Mouse (Mus musculus): ENCODE measurements at regions not wholly inside any gene's neighbourhood (a gene's known extent, or its start where the extent isn't known, plus 50 kb on each side); places are given as distances from the start of the nearest gene placed in this dataset.
"Not testable (repeated sequence)": the region's sequence is repeated elsewhere in the genome, so short reads cannot be mapped to it uniquely, and the experiment has no call there.

DNA sequence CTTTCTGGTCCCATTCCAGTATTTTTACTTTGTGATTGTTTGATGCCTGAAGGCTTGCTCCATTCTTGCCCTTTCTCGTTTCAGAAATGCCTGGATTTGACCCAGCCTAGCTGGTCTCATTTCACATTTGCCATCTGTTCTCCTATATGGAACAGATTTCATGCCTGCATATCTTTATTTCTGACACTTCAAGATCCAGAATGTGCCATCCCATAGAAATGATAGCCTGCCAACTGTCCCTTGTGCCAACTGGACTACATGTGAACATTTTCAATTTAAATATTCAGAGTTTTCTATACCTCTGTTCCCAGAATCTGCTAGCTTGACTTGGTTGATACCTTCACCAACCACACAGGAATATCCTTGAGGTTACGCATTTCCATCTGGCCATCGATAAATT lies 669.0 kb downstream of the Fscb start:
- DNase-seq (ENCODE audit: low spot score in 2 of 2) = no peak

DNA sequence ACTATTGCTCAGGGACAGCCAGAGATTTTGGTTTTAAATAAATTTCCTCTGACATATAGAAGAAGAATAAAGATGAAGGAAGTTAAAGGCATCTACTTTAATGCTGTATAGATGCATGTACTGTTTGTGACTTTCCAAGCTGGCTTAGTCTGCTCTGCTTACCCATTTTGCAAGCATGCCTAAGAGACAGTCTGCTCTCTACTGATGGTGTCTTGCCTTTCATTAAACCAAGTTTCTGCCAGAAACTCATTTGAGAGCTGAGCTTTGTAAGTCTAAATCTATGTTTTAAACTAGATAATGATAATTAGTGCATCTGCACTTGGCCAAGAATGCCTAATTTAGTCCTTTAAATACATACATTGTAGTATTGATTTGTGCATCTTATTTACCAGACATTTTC lies 670.5 kb downstream of the Fscb start:
- no peak for DNase-seq (ENCODE audit: low spot score in 2 of 2)

DNA sequence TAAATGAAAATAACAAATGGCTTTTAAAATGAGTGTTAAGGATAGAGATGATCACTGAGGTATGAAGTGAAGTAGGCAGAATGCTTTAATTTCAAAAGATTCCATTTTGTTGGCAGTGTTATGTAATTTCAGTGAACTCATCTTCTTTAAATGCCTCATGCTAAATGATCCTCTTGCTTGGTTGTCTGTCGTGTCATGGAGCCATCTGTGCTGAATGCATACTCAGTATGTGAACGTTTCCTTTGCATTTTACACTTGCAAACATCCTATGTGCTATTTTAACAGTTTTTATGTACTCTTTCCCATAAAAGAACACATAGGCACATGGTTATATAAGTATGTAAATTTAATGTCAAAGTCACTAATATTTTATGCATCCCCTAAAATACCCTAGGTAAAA lies 682.8 kb downstream of the Fscb start:
- DNase-seq (ENCODE audit: low spot score in 2 of 2) = peak in 1 of 2 experiments; percentile 3

DNA sequence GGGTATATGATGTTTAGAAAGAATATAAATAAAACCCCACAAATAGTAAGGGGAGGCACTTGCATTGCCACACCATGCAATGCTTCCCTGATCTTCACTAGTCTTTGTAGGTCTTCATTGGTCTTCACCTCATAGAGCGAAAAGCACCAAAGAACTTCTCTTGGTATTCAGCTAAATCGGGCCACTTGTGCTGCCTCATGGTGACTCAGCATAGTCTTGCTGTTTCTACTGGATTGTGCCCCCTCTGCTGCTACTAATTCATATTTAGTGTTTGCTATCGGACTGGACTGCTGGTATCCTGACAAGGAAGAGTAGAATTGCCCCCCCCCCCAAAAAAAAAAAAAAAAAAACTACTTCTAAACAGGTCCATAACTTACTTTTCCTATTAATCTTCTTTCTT lies 696.6 kb downstream of the Fscb start:
- DNase-seq (ENCODE audit: low spot score in 2 of 2) = no peak

DNA sequence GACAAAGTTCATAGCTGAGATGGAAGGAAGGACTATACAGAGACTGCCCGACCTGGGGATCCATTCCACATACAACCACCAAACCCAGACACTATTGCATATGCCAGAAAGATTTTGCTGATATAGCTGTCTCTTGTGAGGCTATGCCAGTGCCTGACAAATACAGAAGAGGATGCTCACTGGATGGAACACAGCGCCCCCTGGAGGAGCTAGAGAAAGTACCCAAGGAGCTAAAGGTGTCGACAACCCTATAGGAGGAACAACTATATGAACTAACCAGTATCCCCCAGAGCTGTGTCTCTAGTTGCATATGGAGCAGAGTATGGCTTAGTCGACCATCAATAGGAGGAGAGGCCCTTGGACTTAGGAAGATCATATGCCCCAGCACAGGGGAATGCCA lies 713.4 kb downstream of the Fscb start:
- not testable (repeated sequence) for DNase-seq (ENCODE audit: low spot score in 2 of 2)
